Mouse (Mus musculus): ENCODE results near the gene Ppp1r27.

DNA sequence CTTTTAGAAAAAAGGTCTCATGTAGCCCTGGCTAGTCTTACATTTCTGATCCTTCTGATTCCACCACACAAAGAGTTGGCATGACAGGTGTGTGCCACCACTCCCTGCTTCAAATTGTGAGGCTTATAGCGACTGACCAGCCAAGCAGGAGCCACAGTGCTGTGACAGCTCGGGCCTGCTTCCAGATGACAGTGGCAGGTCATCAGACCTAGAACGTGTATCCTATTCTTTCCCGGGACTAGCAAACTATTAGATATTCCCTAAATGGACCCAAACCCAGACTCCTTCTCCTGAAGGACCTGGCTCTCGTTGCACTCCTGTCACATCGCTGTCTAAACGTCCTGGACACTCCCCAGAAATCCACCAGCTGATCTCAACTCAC, 2.2 kb downstream of the Ppp1r27 start:
- no peak for TF ChIP-seq MYOD1 (IDR thresholded peaks at IDR 0.05; ENCODE audit: control insufficient read depth in 1 of 3, insufficient read length in 2 of 3, low read depth in 2 of 3)
- no peak for TF ChIP-seq POLR2A (IDR thresholded peaks at IDR 0.05; ENCODE audit: insufficient read length, low read depth)

Data from myocyte (in vitro differentiated cells).